Mouse (Mus musculus): Measurements from ENCODE around the gene Dcaf17.

DNA sequence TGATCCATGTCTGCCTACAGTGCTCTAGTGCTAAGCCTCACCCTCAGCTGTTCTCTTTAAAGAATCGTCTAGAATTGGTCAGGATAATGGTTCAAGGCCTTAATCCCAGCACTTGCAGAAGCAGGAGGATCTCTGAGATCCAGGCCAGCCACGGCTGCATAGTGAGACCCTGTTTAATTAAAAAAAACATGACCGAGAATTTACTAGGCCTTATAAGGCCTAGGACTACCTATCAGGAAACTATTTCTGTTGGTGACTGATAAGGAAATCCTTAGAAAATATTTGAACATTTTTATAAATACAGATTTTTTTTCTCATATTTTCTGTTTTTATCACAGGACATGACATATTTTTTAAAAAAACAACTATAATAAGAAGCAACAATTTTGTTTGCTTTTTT is 18.2 kb downstream of the Dcaf17 start:
- TF ChIP-seq CTCF (IDR thresholded peaks at IDR 0.05; ENCODE audit: low read depth), result no peak
- TF ChIP-seq EP300 (IDR thresholded peaks at IDR 0.05; ENCODE audit: low read depth), result no peak

Data from liver, embryonic 14.5 days (tissue).